Mouse (Mus musculus) liver, embryonic 16.5 days (tissue): ENCODE measurements around the gene Dclk1. TPM values are rescaled to one million over a fixed set of nuclear protein-coding genes. Genes with fewer than 3 reads are reported as not detected.

ENCODE experiments used
- ATAC-seq: fragments of 200-750 bp; cut with Nextera tagmentation; 2 replicates; pipeline ENCODE4 v1.8.0; 2017; ENCODE audit warnings: low read depth, mild to moderate bottlenecking, moderate number of reproducible peaks, moderate library complexity
- H3K27ac ChIP-seq: fragments of 300-500 bp; sonication (generic); 2 replicates; pipeline ENCODE4 v1.5.1; 2014; ENCODE audit warnings: mild to moderate bottlenecking, low read length
- H3K27me3 ChIP-seq: fragments of 300-500 bp; sonication (generic); 2 replicates; pipeline ENCODE4 v1.6.1; 2014; ENCODE audit warnings: low read depth, low read length, mixed read lengths; ENCODE audit not compliant: control insufficient read depth, insufficient read depth
- H3K36me3 ChIP-seq: fragments of 300-500 bp; sonication (generic); 2 replicates; pipeline ENCODE4 v1.6.1; 2014; ENCODE audit warnings: mild to moderate bottlenecking; ENCODE audit not compliant: control insufficient read depth, insufficient read depth
- H3K4me1 ChIP-seq: fragments of 300-500 bp; sonication (generic); 2 replicates; pipeline ENCODE4 v1.6.1; 2014; ENCODE audit warnings: low read depth, low read length, mixed read lengths; ENCODE audit not compliant: control insufficient read depth
- H3K4me2 ChIP-seq: fragments of 300-500 bp; sonication (generic); 2 replicates; pipeline ENCODE4 v1.6.1; 2014; ENCODE audit warnings: low read depth, low read length, mixed read lengths
- H3K4me3 ChIP-seq: fragments of 300-500 bp; sonication (generic); 2 replicates; pipeline ENCODE4 v1.5.1; 2014; ENCODE audit warnings: low read depth, mild to moderate bottlenecking, low read length
- H3K9ac ChIP-seq: fragments of 300-500 bp; sonication (generic); 2 replicates; pipeline ENCODE4 v1.6.1; 2014; ENCODE audit warnings: low read depth, low read length
- H3K9me3 ChIP-seq: fragments of 300-500 bp; sonication (generic); replicated peaks from 2 replicates; pipeline ENCODE4 v1.6.1; 2016; ENCODE audit warnings: low read length; ENCODE audit not compliant: control insufficient read depth
- WGBS: fragments of 180-500 bp; shearing (Covaris S2); extraction: QIAGEN DNeasy Blood & Tissue Kit; methylation state at CpG from one replicate; pipeline ENCODE4 v1.1.7; 2014; ENCODE audit not compliant: insufficient replicate concordance; 5-methylcytosine and 5-hydroxymethylcytosine counted together
- polyA plus RNA-seq: library from polyadenylated mRNA; unstranded; fragments of >200 nt; fragmentation: Nextera tagmentation; extraction: Ambion mirVana; gene quantifications from 2 replicates; pipeline ENCODE4 v1.2.1, GENCODE M21; 2015

The Dclk1 gene
- polyA plus RNA-seq, 1 experiment from 2014 or later = 0.79 TPM

DNA sequence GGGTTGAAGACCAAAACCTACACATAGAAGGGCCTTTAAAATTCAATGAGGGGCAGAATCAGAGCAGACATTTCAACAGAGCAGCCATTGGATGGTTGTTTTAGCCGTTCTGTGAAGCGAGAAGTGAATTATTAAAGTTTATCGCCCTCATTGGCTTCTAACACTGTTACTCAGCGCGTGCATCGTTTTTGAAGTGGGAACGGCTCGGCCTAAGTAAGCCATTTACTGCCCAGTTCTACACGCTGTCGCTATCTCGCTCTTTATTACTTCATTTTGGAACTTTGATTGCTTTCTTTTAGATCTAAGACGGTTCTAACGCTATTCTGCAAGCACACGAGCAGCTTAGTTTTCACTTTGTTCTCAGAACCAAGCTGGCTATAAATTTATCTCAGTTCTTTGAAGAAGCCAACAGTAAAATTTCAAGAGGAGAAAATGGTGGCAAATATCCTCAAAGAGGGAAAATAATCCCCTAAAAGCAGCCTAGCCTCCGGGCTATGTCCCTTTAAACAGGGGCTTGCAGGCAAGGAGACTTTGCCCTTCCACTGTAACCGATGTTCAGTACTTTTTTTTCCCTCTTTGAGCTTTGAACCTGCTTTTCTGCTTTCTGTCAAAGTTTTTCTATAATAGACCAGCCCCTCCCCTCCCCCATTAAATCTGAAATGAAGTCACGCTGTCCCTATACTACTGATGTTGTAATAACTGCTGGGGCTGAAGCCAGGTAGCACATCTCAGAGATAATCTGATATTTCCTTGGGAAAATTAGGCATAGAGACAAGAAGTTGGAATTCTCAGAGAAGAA, 290.2 kb downstream of the Dclk1 start:
- H3K4me3 ChIP-seq = no peak overlapping the region
- no peak overlapping the region for H3K9ac ChIP-seq
- H3K27me3 ChIP-seq = no peaks in the 10 kb centered on the region
- ATAC-seq = no peak
- WGBS = 70% methylated on average over 17 of the region's 17 CpGs
- H3K27ac ChIP-seq = no peak overlapping the region
- H3K9me3 ChIP-seq = no peaks in the 10 kb centered on the region
- no peak overlapping the region for H3K4me2 ChIP-seq
- no peaks in the 10 kb centered on the region for H3K4me1 ChIP-seq
- H3K36me3 ChIP-seq = no peaks in the 10 kb centered on the region

DNA sequence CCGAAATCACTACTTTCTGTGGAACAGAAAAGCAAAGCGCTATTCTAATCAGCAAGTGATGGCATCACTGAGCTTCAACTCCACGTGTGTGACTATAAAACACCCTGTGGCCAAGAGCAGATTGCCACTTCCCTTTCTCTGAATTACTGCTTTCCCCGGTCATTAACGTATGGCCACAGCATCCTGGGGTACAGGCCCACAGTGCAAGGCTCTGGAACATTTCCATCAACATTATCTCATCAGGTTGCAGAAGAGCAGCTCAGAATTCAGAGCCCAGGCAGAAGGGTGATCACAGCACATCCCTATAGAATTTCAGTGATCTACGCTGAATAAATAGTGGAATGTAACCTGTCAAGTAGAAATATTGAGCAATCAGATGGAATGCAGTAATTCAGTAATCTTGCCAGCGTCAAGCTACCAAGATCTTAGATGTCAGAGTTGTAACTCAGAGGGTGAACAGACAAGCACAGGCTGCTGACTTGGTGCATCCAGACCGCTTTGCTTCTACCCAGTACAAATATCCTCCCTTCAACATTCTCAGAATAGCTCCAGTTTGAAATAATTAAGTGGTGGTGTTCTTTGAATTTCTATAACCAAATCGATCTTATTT, 293.5 kb downstream of the Dclk1 start:
- Histone ChIP-seq H3K4me1 (no peaks in the 10 kb centered on the region), H3K9ac (no peak overlapping the region), H3K4me3 (no peak overlapping the region), H3K27me3 (no peaks in the 10 kb centered on the region), H3K4me2 (no peak overlapping the region), H3K27ac (no peak overlapping the region), H3K9me3 (no peaks in the 10 kb centered on the region), H3K36me3 (no peaks in the 10 kb centered on the region)
- ATAC-seq = no peak
- 46% methylated on average over 9 of the region's 9 CpGs for WGBS

- 66% methylated on average over 6 of the region's 6 CpGs for WGBS
- Histone ChIP-seq H3K4me1 (no peaks in the 10 kb centered on the region), H3K4me2 (no peak overlapping the region), H3K36me3 (no peaks in the 10 kb centered on the region), H3K9ac (no peak overlapping the region), H3K4me3 (no peak overlapping the region), H3K9me3 (no peaks in the 10 kb centered on the region), H3K27ac (no peak overlapping the region), H3K27me3 (no peaks in the 10 kb centered on the region)
- ATAC-seq = no peak
Observed at GRCm38 (mm10) chr3:55536901-55537300, 294.7 kb downstream of the Dclk1 start.

DNA sequence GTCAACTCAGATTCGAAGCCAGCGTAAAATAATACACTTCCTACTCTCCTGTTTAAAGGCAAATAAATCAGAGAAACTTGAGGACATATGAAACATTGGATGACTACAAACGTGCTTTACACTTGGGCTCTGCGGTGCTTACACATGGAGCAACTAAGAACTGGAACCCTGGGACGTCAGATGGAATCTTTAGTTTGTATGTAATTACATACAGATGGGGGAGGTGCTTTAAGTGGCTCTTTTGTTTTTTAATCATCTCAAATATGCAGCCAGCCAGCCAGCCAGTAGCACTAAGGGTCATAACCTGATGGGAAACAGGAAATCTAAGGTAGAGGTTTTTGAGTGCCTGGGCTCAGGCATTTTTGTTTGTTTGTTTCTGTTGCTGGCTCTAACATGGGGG, 295.6 kb downstream of the Dclk1 start:
- H3K9ac ChIP-seq = no peak overlapping the region
- no peak overlapping the region for H3K27ac ChIP-seq
- H3K36me3 ChIP-seq = no peaks in the 10 kb centered on the region
- no peak overlapping the region for H3K4me2 ChIP-seq
- ATAC-seq = no peak
- H3K9me3 ChIP-seq = no peaks in the 10 kb centered on the region
- no peak overlapping the region for H3K4me3 ChIP-seq
- H3K27me3 ChIP-seq = no peaks in the 10 kb centered on the region
- no peaks in the 10 kb centered on the region for H3K4me1 ChIP-seq
- 69% methylated on average over 5 of the region's 5 CpGs for WGBS

DNA sequence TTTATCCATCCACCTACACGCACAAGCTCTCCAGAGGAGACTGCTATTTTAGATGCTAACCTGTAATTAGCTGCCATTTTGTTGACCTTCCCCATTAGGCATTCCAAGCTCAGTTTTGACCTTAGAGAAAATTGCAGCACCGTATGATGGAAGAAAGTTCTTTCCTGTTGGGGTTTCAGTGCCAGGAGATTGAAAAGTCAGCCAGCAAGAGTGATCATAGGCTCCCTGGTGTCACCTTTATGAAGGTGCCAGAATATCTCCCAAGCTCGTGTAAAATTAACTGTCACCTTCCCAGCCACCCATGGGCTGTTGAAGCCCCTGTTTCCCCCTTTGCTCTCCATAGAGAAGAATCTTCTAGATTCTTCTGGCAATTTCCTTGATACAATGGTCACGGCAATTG, 297.2 kb downstream of the Dclk1 start:
- no peaks in the 10 kb centered on the region for H3K9me3 ChIP-seq
- H3K27ac ChIP-seq = no peak overlapping the region
- 65% methylated on average over 4 of the region's 4 CpGs for WGBS
- H3K9ac ChIP-seq = no peak overlapping the region
- ATAC-seq = no peak
- H3K36me3 ChIP-seq = no peaks in the 10 kb centered on the region
- no peak overlapping the region for H3K4me3 ChIP-seq
- H3K4me1 ChIP-seq = no peaks in the 10 kb centered on the region
- H3K27me3 ChIP-seq = no peaks in the 10 kb centered on the region
- H3K4me2 ChIP-seq = no peak overlapping the region

DNA sequence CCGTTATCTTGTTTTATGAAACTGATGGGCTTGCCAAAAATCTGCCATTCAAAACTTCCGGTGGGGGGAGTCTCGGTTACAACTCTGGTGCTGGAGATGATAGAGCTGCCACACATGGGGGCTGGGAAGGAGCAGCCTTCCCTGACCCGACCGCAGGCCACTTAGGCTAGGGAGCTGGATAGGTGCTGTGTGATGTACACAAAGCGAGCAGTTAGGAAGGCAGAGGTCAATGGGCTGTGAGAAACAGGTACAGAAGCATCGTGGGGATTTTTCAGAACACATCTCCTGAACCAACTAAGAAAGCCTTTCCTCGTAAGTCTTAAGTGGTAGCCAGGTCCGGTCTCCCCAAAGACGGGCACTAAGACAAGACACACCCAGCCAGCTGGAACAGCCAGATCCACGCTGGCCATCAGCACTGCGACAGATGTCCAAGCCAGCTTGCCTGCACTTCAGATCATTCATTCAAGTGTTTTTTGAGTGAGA, 297.7 kb downstream of the Dclk1 start:
- H3K9me3 ChIP-seq = no peaks in the 10 kb centered on the region
- H3K4me1 ChIP-seq = no peaks in the 10 kb centered on the region
- no peak overlapping the region for H3K27ac ChIP-seq
- no peak overlapping the region for H3K4me2 ChIP-seq
- no peak overlapping the region for H3K9ac ChIP-seq
- H3K4me3 ChIP-seq = no peak overlapping the region
- no peaks in the 10 kb centered on the region for H3K27me3 ChIP-seq
- no peak for ATAC-seq
- WGBS = 65% methylated on average over 12 of the region's 12 CpGs
- H3K36me3 ChIP-seq = no peaks in the 10 kb centered on the region

DNA sequence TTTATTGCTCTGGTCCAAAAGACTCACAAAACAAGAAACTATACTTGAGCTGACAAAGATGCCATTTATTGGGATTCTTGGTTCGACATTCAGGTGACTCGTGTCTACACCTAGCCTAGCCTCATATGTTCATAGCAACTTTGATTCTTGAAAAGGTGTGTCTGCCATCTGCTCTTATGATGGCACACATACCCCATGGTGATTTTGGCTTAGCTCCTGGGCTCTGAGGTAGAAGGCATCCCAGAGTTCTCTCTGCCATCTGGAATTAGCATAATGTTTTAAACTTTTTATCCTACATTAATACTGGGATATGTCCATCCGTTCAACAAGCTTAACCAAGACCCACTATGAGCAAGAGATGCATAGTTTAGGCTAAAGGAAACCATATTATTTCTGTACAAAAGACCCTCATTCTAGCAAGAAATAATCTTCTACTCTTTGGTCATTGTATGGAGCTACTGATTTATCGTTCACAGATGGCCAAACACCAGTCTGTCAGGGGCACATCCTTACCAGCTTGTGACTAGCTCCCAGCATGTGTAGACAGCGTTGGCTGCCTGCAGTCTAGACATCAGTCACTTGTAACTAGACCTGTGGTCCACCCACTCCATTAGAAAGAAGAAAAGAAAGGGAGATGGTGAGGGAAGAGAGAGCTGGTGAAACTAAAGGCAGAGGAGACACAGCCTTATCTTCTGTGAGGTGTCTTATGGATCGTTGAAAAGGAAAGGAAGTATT, 298.4 kb downstream of the Dclk1 start:
- no peaks in the 10 kb centered on the region for H3K4me1 ChIP-seq
- no peak overlapping the region for H3K4me3 ChIP-seq
- H3K9ac ChIP-seq = no peak overlapping the region
- 71% methylated on average over 6 of the region's 6 CpGs for WGBS
- H3K36me3 ChIP-seq = no peaks in the 10 kb centered on the region
- H3K9me3 ChIP-seq = no peaks in the 10 kb centered on the region
- no peak overlapping the region for H3K27ac ChIP-seq
- H3K27me3 ChIP-seq = no peaks in the 10 kb centered on the region
- H3K4me2 ChIP-seq = no peak overlapping the region
- no peak for ATAC-seq

- Histone ChIP-seq H3K4me3 (no peak overlapping the region), H3K9ac (no peak overlapping the region), H3K9me3 (no peaks in the 10 kb centered on the region), H3K4me1 (no peaks in the 10 kb centered on the region), H3K27me3 (no peaks in the 10 kb centered on the region), H3K36me3 (no peaks in the 10 kb centered on the region), H3K4me2 (no peak overlapping the region), H3K27ac (no peak overlapping the region)
- 58% methylated on average over 1 of the region's 1 CpGs for WGBS
- ATAC-seq = no peak
Observed at GRCm38 (mm10) chr3:55541799-55542198, 299.6 kb downstream of the Dclk1 start.

DNA sequence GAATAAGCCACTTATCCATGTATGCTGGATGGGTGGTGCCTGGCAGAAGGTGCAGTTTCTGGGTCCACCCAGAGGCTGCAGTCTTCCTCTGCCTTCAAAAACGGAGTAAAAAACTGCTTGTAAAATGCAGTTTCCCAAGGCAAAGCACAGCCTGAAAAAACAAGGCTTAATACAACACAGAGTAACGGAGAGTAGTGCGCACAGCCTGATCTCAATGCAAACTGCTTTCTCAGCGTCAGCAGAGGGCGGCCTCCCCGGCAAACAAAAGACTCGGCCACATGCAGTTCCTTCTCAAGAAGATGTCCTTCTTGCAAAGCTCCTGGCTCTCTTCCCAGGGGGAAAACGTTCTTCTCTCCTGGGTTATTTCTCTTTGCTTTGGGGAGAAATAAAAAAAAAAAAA, 300.1 kb downstream of the Dclk1 start:
- Histone ChIP-seq H3K27me3 (no peaks in the 10 kb centered on the region), H3K4me2 (no peak overlapping the region), H3K4me1 (no peaks in the 10 kb centered on the region), H3K27ac (no peak overlapping the region), H3K9ac (no peak overlapping the region), H3K9me3 (no peaks in the 10 kb centered on the region), H3K4me3 (no peak overlapping the region), H3K36me3 (no peaks in the 10 kb centered on the region)
- 27% methylated on average over 8 of the region's 8 CpGs for WGBS
- ATAC-seq = no peak
